Mouse (Mus musculus): ENCODE measurements around the gene Samm50.

- TF ChIP-seq CTCF (IDR thresholded peaks at IDR 0.05; ENCODE audit: borderline replicate concordance, extremely low read depth, insufficient read depth, insufficient read length) (no peak), POLR2A (IDR thresholded peaks at IDR 0.05; ENCODE audit: borderline replicate concordance, extremely low read depth, insufficient read depth, insufficient read length, poor library complexity, severe bottlenecking) (no peak)
Measured at GRCm38 (mm10) chr15:84246195-84246594, 54.2 kb downstream of the Samm50 start.

Data from brain, embryonic 14.5 days (tissue).